Mouse (Mus musculus) layer of hippocampus, postnatal 10 days (tissue): Measurements from ENCODE around the gene Cdh1. TPM values are rescaled to one million over a fixed set of nuclear protein-coding genes. Genes with fewer than 3 reads are reported as not detected.

Source experiments
- DNase-seq, 2 experiments: peaks; one replicate each; pipeline ENCODE4 v3.0.0; 2021; ENCODE audit warnings: low spot score in 2 of 2
- total RNA-seq, 2 experiments: library from RNA; stranded (reverse); gene quantifications; 2 replicates each; pipeline ENCODE4 v1.2.3; 2021

The Cdh1 gene
- total RNA-seq, 2 experiments from 2014 or later = 0.46 to 1.7 TPM

DNA sequence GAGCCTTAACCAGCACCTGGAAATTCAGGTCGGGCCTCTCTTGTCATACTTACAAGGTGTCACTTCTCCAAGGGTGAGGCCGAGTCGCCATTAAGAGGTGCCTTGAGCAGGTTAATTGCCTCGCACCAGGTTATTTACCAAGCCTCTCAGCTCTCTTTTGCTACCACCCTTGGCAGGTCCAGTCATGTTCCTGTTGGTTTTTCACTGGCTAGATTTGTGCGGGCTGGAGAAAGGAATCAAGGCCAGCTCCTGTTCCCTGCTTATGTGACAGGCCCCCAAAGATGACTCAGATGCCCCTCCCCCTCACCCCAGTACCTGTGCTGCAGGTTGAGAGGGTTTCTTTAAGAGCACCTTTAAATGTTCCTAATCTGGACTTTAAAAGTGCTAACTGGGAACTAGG is 43.6 kb downstream of the Cdh1 start:
- DNase-seq = no peak

DNA sequence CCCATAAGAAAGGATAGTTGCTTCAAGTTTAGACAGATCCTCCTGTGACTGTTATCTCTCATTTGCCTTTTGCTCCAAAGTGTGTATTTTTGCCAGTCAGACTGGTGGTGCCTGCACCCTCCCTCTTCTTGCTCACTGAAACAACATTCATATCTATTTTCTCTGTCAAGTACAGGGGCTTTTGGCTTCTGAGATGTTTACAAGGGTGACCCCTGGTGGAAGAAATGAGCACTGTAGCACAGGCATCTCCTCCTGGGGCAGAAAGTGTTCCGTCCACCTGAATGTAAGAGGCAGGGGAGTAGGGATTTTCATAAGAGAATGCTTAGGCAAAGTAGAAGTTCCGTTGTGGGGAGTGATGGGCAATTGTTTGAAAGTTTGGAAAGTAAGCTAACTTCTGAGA is 44.2 kb downstream of the Cdh1 start:
- DNase-seq = peak; percentile 85

DNA sequence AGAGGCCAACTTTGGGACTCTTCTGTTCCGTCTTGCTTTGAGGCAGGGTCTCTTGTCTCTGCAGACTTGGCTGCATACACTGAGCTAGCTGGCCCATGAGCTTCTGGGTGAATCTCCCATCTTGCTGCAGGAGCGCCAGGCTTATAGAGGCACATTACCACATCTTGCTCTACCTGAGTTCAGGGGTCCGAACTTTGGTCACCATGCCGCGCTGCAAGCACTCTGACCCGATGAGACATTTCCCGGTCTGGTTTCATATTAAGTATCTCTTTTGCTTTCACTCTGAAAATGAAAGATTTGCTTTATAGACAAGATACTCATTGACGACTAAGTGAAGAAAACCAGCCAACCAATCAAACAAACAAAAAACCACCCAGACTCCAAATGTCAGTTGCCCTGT is 45.3 kb downstream of the Cdh1 start:
- no peak for DNase-seq

DNA sequence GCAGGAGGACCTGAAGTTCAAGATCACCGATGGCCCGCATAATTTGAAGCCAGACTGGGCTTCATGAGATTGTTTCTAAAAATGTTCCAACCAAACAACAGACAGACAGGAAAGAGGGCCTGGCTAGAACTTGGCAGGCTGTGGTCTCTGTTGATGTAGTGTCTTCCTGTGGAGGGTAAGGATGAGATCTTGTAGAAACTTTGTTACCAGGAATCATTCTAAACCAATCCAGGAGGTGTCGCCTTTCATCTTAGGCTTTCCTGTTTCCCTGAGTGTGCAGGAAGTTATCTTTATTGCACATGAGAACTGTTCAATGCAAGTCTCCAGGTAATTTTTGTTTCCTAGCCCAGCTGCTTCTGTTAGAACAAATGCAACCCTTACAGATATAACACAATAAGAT is 48.8 kb downstream of the Cdh1 start:
- no peak for DNase-seq

DNA sequence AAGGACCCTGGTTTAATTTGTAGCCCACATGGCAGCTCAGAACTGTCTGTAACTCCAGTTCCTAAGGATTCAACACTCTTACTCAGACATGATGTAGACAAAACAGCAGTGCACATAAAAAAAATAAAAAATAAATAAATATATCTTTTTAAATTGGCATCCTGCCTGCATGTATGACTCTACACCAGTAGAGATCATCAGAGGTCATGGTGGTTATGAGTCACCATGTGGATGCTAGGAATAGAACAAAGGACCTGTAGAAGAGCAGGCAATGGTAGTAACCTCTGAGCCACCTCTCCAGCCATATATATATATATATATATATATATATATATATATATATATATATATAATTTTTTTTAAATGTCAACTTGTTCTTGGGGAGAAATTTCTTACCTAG is 52.9 kb downstream of the Cdh1 start:
- no peak for DNase-seq

DNA sequence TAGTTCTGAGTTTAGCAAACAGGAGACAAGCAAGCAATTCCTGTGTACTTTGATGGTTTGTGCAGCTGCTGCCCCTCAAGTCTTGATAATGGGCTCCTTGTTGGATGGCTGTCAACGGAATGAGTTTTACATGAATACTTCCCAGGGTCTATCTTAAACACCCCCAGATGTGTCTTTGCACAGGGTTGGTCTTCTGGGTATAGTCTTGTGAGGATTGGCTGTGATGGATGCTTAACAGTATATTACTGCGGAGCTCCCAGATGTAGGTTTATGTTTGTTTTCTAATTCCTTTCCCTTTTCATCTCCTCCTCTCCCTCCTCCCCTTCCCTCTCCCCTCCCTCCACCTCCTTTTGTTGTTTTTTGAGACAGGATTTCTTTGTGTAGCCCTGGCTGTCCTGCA is 69.6 kb downstream of the Cdh1 start:
- no peak for DNase-seq

DNA sequence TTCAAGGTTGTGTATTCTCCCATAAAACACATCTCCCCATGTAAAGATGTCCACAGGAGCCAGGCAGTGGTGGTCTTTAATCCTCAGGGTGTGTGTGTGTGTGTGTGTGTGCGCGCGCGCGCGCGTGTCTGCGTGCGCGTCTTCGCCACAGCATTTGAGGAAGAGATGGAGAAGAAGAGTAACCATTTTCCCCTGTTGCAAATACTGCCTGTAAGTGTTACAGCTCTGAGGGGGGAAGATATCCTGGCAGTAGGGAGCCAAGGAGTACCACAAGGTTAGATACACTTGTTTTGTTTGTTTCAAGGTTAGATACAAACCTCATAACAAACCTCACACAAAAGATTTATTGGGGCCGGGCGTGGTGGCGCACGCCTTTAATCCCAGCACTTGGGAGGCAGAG is 71.2 kb downstream of the Cdh1 start:
- no peak for DNase-seq

GRCm38 (mm10) chr8:106674894-106675293 is 71.7 kb downstream of the Cdh1 start:
- DNase-seq = no peak

DNA sequence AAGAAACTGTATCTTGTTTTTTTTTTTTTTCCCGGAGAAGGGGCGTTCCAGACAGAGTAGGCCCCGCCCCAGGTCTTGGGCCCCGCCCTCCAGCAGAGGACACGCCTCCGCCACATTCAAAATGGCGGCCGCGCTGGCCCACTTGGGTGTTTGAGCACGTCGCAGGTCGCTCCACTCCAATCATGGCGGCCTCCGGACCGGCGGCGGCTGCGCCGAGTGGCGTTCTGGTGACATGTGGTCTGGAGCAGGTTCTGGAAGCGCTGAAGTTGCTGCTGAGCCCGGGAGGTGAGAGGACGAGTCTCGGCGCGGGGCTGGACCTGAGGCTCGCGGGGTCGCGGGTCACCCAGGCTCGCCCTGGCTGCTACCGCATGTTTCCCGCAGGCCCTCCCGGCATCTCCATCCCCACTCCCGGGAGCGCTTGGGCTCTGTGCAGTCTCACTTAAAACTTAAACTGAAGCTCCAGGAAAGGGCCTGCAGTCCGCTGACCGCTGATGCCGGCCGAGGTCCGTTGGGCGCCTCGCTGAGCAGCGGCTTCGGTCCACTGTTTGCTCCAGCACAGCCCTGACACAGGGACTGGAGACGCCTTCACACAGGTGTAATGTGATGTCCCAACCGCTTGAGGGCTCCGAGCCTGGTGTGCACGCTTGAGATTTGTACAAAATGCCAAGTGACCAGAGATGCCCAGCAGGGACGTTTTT is 80.0 kb downstream of the Cdh1 start, which contains the start of gene Tango6:
Gene Tango6, plus strand, starts transcription at position 98 of the 698 bp plus-strand sequence.
- DNase-seq = peak; percentile 91 to 94

- no peak for DNase-seq
Observed at GRCm38 (mm10) chr8:106684387-106684786, 81.2 kb downstream of the Cdh1 start.

DNA sequence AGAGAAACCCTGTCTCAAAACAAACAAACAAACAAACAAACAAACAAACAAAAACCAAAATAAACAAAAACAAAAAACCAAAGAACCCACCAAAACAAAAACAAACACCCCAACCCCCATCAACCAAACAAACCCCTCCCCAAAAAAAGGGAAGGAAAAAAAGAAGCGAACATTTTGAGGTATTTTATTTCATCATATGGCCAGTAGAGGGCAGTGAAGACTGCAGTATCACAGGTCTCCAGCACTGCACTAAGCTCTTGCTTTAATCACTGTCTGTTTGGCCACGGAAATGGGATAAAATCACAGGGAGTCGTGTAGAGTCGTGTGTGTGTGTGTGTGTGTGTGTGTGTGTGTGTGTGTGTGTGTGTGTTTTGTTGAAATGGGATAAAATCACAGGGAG is 84.3 kb downstream of the Cdh1 start:
- DNase-seq = no peak

- no peak for DNase-seq
Observed at GRCm38 (mm10) chr8:106697748-106698248, 94.6 kb downstream of the Cdh1 start.

- peak; percentile 80 to 82 for DNase-seq
Observed at GRCm38 (mm10) chr8:106699588-106699987, 96.4 kb downstream of the Cdh1 start.

- no peak for DNase-seq
Observed at GRCm38 (mm10) chr8:106700131-106700530, 97.0 kb downstream of the Cdh1 start.

- DNase-seq = no peak
Observed at GRCm38 (mm10) chr8:106701360-106701759, 98.2 kb downstream of the Cdh1 start.

GRCm38 (mm10) chr8:106704199-106704900 is 101.2 kb downstream of the Cdh1 start:
- DNase-seq = no peak

DNA sequence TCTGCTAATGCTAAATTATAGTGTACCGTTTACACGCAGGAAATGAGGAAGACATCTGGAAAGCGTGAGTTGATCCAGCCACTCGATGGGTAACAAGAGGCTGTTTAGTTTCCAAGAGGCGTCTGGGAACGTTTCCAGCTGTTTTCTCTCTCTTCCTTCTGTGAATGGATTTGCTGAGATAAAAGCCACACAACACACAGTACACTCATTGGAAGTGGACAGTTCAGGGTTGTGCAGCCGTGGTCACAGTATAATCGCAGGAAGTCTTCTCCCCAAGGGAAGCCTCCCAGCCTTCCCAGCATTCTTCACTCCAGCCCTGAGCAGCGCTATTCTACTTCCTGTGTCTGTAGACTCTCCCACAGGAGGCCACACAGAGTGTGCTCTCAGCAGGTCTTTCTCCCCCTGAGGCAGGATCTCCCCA is 101.8 kb downstream of the Cdh1 start:
- peak; percentile 44 to 54 for DNase-seq

DNA sequence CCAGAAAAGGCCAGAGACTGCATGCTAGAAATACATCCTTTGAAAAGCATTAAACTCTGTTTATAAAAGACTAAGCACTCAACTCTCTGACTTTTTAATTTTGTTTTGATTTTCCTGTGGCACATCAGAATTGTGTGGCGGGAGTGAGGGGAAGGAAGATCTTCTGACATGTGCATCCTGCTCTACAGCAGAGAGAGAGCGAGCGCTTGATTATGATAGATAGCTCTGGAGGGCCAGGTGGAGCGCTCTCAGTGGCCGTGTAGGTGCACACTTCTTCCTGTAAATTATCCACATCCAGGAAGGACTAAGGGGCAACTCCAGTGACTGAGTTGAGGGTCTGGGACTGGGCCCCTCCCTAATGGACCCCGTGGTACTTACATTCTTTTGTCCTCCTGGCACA is 103.0 kb downstream of the Cdh1 start:
- no peak for DNase-seq

DNA sequence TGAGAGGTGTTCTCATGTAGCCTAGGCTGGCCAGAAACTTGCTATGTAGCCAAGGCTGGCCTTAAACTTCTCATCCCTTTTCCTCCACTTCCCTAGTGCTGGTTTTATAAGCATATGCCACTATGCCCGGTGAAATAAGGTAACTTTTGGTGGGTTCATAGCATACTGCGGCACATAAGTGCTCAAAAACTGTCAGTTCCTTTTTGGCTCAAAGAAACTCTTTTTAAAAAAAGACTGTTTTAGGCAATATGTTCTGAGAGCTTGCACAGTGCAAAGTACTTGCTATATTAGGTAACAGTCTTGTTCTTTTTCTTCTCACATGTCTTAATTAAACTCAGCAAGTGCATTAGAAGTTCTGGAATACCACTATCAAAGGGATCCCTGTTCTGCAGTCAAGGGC is 106.9 kb downstream of the Cdh1 start:
- DNase-seq = no peak

- no peak for DNase-seq
Observed at GRCm38 (mm10) chr8:106712487-106712886, 109.3 kb downstream of the Cdh1 start.

- no peak for DNase-seq
Observed at GRCm38 (mm10) chr8:106714297-106714696, 111.1 kb downstream of the Cdh1 start.

DNA sequence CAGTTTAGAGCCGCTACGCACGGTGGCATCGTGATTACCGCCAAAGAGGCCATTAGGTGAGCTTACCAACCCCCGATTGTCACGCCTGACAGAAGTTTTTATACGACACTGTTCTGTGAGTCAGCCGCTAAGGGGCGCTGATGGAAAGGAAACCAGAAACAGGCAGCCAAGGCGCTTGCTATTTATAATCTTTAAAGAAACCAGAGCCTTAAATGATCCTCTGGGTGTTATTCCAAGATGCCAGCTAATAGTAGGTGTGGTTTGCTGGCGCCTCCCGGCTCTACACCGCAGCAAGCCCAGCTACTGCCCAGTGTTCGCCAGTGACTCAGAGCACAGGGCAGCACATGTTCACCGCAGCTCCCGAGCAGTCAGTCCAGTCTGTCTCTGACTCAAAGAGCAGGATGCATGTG is 114.9 kb downstream of the Cdh1 start:
- DNase-seq = peak; percentile 82 to 88
